Mouse (Mus musculus): ENCODE results near the gene Jak3. TPM values are rescaled to one million over a fixed set of nuclear protein-coding genes. Genes with fewer than 3 reads are reported as not detected.

The Jak3 gene
- polyA plus RNA-seq, 2 experiments: 3.0 to 3.8 TPM

DNA sequence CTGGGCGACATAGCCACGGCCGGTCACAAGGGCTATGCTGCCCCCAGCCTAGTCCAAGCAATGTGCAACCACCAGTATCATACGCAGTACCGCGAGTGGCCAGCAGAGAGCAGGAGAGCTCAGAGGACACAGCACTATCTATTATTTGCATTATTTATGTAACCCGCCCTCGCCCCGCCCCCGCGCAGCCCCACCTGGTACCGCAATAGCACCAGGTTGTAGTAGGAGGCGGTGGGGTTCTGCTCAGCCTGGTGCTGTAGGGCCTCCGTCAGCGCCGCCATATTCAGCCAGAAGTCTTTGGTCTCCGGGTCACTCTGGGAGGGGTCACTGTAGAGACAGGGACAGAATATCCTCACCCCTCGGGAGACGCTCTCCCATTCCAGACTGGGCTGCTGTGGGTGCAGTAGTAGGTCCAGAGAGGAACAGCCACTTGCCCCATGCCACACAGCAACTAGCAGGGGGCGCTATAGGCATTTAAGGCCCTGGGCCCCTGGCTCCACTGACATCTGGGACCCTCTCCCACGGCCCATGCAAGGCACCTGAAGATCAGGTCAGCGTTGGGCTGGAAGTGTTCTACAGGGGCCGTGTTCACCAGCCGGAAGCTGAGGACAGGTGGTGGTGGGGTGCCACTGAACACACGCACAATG, 33.8 kb downstream of the Jak3 start:
- WGBS (ENCODE audit: insufficient replicate concordance): 33% methylated on average over 25 of the region's 25 CpGs
- peaks cover 0 to under 1% of the 10 kb centered on the region in 2 experiments; a peak in 1 of 4 replicates for H3K4me1 ChIP-seq (replicated peaks; ENCODE audit: control insufficient read depth in 2 of 2, insufficient read depth in 2 of 2, low read length in 1 of 2)
- no peak overlapping the region for H3K9ac ChIP-seq (replicated peaks)
- no peak overlapping the region for H3K4me3 ChIP-seq (ENCODE audit: insufficient read depth in 1 of 2, low read depth in 2 of 2, low read length in 2 of 2)
- peak; percentile 63 for ATAC-seq (ENCODE audit: insufficient read depth)
- peak; percentile 60 to 66 (median 62) for DNase-seq (ENCODE audit: low read depth in 3 of 3, low spot score in 3 of 3)
- no peaks in the 10 kb centered on the region for H3K9me3 ChIP-seq (ENCODE audit: control insufficient read depth, low read length)
- H3K27me3 ChIP-seq (ENCODE audit: control insufficient read depth, insufficient read depth, low read length): no peaks in the 10 kb centered on the region
- H3K27ac ChIP-seq: no peak overlapping the region
- no peaks in the 10 kb centered on the region; the same call in 1 of the 2 replicates for H3K36me3 ChIP-seq (replicated peaks; ENCODE audit: control insufficient read depth, insufficient read depth, low read depth)
- TF ChIP-seq EP300 (IDR thresholded peaks at IDR 0.05; ENCODE audit: low read depth) (no peak), CTCF (IDR thresholded peaks at IDR 0.05; ENCODE audit: low read depth) (peak; percentile 90)
- H3K4me2 ChIP-seq (ENCODE audit: low read depth): peak overlapping the region; percentile 38

DNA sequence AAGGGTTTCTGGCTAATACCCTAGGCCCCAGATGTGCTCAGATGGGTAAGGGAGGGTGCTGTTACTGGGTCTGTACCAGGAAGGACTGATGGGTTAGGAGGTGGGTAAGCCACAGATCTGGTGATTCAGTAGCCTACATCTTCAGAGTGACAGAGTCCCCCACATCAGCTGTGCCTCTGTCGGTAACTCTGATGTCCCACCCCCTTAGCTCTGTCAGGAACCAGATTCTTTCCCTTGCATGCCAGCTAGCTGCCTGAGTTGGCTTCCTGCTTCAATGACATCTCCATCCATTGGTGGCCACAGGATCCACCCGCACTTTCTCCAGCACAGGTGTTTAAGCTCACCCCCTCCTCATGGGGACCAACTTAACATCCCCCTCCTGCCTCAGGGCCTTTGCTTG, 35.5 kb downstream of the Jak3 start:
- H3K27ac ChIP-seq: no peak overlapping the region
- no peaks in the 10 kb centered on the region for H3K27me3 ChIP-seq (ENCODE audit: control insufficient read depth, insufficient read depth, low read length)
- no peaks in the 10 kb centered on the region; the same call in 1 of the 2 replicates for H3K36me3 ChIP-seq (replicated peaks; ENCODE audit: control insufficient read depth, insufficient read depth, low read depth)
- H3K4me1 ChIP-seq (replicated peaks; ENCODE audit: control insufficient read depth in 2 of 2, insufficient read depth in 2 of 2, low read length in 1 of 2): no peaks in the 10 kb centered on the region
- H3K9me3 ChIP-seq (ENCODE audit: control insufficient read depth, low read length): no peaks in the 10 kb centered on the region
- DNase-seq (ENCODE audit: low read depth in 3 of 3, low spot score in 3 of 3) (no peak), ATAC-seq (ENCODE audit: insufficient read depth) (no peak)
- TF ChIP-seq CTCF (IDR thresholded peaks at IDR 0.05; ENCODE audit: low read depth) (no peak), EP300 (IDR thresholded peaks at IDR 0.05; ENCODE audit: low read depth) (no peak)
- H3K4me3 ChIP-seq (ENCODE audit: insufficient read depth in 1 of 2, low read depth in 2 of 2, low read length in 2 of 2): no peak overlapping the region
- 65% methylated on average over 2 of the region's 2 CpGs for WGBS (ENCODE audit: insufficient replicate concordance)
- H3K9ac ChIP-seq (replicated peaks): no peak overlapping the region
- H3K4me2 ChIP-seq (ENCODE audit: low read depth): no peak overlapping the region

DNA sequence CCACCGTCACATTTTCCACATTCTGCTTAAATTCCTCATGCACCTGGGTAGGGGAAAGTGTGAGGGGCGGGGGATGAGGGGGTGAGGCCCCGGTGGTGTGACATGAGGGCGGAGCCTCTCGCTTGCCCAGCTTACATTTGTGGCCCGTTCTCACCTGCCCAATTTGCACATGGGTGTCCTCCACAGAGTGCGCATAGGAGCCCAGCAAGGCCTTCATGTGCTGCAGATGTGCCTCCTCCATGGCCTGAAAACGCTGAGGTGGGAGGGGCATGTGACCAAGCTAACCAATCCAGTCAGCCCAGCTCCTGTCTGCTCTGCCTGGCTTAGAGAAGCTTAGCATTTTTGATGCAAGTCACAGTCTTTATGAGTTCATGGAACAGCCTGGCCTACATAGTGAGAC, 39.4 kb downstream of the Jak3 start:
- H3K27ac ChIP-seq: no peak overlapping the region
- H3K4me1 ChIP-seq (replicated peaks; ENCODE audit: control insufficient read depth in 2 of 2, insufficient read depth in 2 of 2, low read length in 1 of 2): no peaks in the 10 kb centered on the region
- no peaks in the 10 kb centered on the region; the same call in 1 of the 2 replicates for H3K36me3 ChIP-seq (replicated peaks; ENCODE audit: control insufficient read depth, insufficient read depth, low read depth)
- no peak overlapping the region for H3K4me2 ChIP-seq (ENCODE audit: low read depth)
- ATAC-seq (ENCODE audit: insufficient read depth) (no peak), DNase-seq (ENCODE audit: low read depth in 3 of 3, low spot score in 3 of 3) (no peak)
- WGBS (ENCODE audit: insufficient replicate concordance): 63% methylated on average over 8 of the region's 8 CpGs
- no peak for TF ChIP-seq EP300 (IDR thresholded peaks at IDR 0.05; ENCODE audit: low read depth)
- TF ChIP-seq CTCF (IDR thresholded peaks at IDR 0.05; ENCODE audit: low read depth): no peak
- no peak overlapping the region for H3K9ac ChIP-seq (replicated peaks)
- H3K27me3 ChIP-seq (ENCODE audit: control insufficient read depth, insufficient read depth, low read length): no peaks in the 10 kb centered on the region
- no peaks in the 10 kb centered on the region for H3K9me3 ChIP-seq (ENCODE audit: control insufficient read depth, low read length)
- no peak overlapping the region for H3K4me3 ChIP-seq (ENCODE audit: insufficient read depth in 1 of 2, low read depth in 2 of 2, low read length in 2 of 2)

DNA sequence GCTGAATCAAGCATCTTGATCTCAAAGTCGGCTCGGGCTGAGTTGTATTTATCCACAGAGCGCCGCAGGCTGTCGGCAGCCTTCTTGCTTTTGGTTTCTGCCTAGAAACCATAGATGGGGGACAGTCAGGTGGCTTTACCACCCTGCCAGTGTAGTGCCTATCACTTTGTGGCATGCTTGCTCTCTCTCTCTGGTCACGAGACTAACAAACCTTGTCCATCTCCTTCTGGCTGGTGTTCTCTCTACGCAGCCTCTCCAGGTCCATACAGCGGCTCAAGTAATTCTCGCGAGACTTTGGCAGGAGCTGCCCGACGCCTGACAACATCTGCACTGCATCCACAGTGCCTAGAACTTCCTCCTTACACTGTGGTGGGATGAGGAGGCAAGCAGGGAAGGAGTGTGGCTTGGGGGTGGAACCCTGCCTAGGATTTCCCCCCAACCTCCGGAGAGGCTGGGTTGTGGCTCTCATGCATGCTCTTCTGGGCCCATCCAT, 40.5 kb downstream of the Jak3 start:
- no peaks in the 10 kb centered on the region for H3K4me1 ChIP-seq (replicated peaks; ENCODE audit: control insufficient read depth in 2 of 2, insufficient read depth in 2 of 2, low read length in 1 of 2)
- H3K27ac ChIP-seq: no peak overlapping the region
- no peak for ATAC-seq (ENCODE audit: insufficient read depth)
- no peak overlapping the region for H3K4me2 ChIP-seq (ENCODE audit: low read depth)
- H3K9ac ChIP-seq (replicated peaks): no peak overlapping the region
- H3K27me3 ChIP-seq (ENCODE audit: control insufficient read depth, insufficient read depth, low read length): no peaks in the 10 kb centered on the region
- H3K9me3 ChIP-seq (ENCODE audit: control insufficient read depth, low read length): no peaks in the 10 kb centered on the region
- DNase-seq (ENCODE audit: low read depth in 3 of 3, low spot score in 3 of 3): no peak
- H3K4me3 ChIP-seq (ENCODE audit: insufficient read depth in 1 of 2, low read depth in 2 of 2, low read length in 2 of 2): no peak overlapping the region
- WGBS (ENCODE audit: insufficient replicate concordance): 81% methylated on average over 13 of the region's 13 CpGs
- TF ChIP-seq CTCF (IDR thresholded peaks at IDR 0.05; ENCODE audit: low read depth): no peak
- no peak for TF ChIP-seq EP300 (IDR thresholded peaks at IDR 0.05; ENCODE audit: low read depth)
- H3K36me3 ChIP-seq (replicated peaks; ENCODE audit: control insufficient read depth, insufficient read depth, low read depth): no peaks in the 10 kb centered on the region; the same call in 1 of the 2 replicates

DNA sequence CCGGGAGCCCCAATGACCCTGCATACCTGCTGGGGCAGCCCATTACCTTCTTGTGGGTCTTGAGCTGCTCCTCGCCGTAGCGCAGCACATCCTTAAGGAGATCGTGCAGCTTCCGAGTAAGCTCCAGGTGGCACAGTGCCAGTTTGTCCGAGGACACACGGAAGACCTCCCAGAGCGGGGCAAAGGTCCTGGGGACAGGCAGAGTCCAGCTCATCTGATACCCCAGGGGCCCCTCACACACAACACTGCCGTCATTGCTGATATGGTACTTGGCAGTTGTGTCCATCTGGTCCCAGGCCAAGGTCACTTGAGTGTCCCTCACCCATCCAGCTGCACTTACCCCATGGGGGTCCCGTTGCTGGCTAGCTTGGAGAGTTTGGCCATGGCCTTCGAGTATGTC, 41.0 kb downstream of the Jak3 start:
- no peaks in the 10 kb centered on the region for H3K4me1 ChIP-seq (replicated peaks; ENCODE audit: control insufficient read depth in 2 of 2, insufficient read depth in 2 of 2, low read length in 1 of 2)
- TF ChIP-seq EP300 (IDR thresholded peaks at IDR 0.05; ENCODE audit: low read depth): no peak
- TF ChIP-seq CTCF (IDR thresholded peaks at IDR 0.05; ENCODE audit: low read depth): no peak
- no peak overlapping the region for H3K4me3 ChIP-seq (ENCODE audit: insufficient read depth in 1 of 2, low read depth in 2 of 2, low read length in 2 of 2)
- DNase-seq (ENCODE audit: low read depth in 3 of 3, low spot score in 3 of 3) (no peak), ATAC-seq (ENCODE audit: insufficient read depth) (no peak)
- H3K36me3 ChIP-seq (replicated peaks; ENCODE audit: control insufficient read depth, insufficient read depth, low read depth): no peaks in the 10 kb centered on the region; the same call in 1 of the 2 replicates
- H3K4me2 ChIP-seq (ENCODE audit: low read depth): no peak overlapping the region
- no peaks in the 10 kb centered on the region for H3K9me3 ChIP-seq (ENCODE audit: control insufficient read depth, low read length)
- 84% methylated on average over 12 of the region's 12 CpGs for WGBS (ENCODE audit: insufficient replicate concordance)
- no peaks in the 10 kb centered on the region for H3K27me3 ChIP-seq (ENCODE audit: control insufficient read depth, insufficient read depth, low read length)
- no peak overlapping the region for H3K9ac ChIP-seq (replicated peaks)
- H3K27ac ChIP-seq: no peak overlapping the region
